Mouse (Mus musculus) erythroblast, embryonic 14.5 days (primary cell): Measurements from ENCODE around the gene 2210408I21Rik.

ENCODE experiments used
- GATA1 ChIP-seq: IDR thresholded peaks from 2 replicates; pipeline ENCODE4 v1.6.1; 2012; ENCODE audit warnings: low read length, inconsistent platforms, mixed read lengths
- TAL1 ChIP-seq: IDR thresholded peaks from 3 replicates; pipeline ENCODE4 v1.6.1; 2012; ENCODE audit warnings: low read length, inconsistent platforms, mixed read lengths

DNA sequence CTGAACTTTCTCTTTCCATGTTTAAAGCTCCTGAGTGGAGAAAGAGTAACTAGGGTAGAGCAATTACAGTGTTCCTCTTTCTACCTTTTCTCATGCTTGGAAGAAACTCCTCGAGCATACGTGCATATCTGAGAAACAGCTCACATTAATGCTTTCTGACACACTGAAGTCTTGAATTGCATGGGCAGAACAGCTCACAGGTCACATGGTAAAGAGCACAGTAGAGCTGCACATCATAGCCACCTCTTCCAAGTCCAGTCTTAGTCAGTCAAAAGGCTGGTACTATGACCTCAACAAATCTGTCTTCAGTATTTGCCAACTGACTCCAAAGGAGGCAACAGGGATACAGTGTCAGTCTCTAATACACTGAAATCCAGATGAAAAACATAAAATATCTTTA lies 7.1 kb upstream of the 2210408I21Rik start:
- TF ChIP-seq GATA1, result no peak
- TF ChIP-seq TAL1, result no peak
